Mouse (Mus musculus) MEL (cell line): ENCODE measurements around the gene Myh9. TPM values are rescaled to one million over a fixed set of nuclear protein-coding genes. Genes with fewer than 3 reads are reported as not detected.

Experiments used
- DNase-seq: peaks from one replicate; pipeline ENCODE4 v3.0.0; 2011; ENCODE audit warnings: low read depth, low spot score
- H3K27ac ChIP-seq: 2 replicates; pipeline ENCODE4 v1.5.1; 2012; ENCODE audit warnings: low read depth, mild to moderate bottlenecking, control low read depth, low read length, moderate library complexity; ENCODE audit not compliant: control insufficient read depth
- H3K27me3 ChIP-seq, 2 experiments: fragments of 150-350 bp in 1 of 2; sonication (generic) in 1 of 2; 2 replicates each; pipeline ENCODE4 v1.6.1; 2012; ENCODE audit warnings: low read length in 2 of 2, mild to moderate bottlenecking in 2 of 2, improper control_type of control experiment in 1 of 2, moderate library complexity in 1 of 2; ENCODE audit not compliant: insufficient read depth in 2 of 2, control insufficient read depth in 1 of 2
- H3K36me3 ChIP-seq, 2 experiments: 2 replicates each; pipeline ENCODE4 v1.6.1; 2012 to 2014; ENCODE audit warnings: low read length in 2 of 2, improper control_type of control experiment in 1 of 2, inconsistent platforms in 1 of 2, mild to moderate bottlenecking in 1 of 2; ENCODE audit not compliant: insufficient read depth in 2 of 2, control insufficient read depth in 1 of 2
- H3K4me1 ChIP-seq, 2 experiments: fragments of 150-350 bp in 1 of 2; sonication (generic) in 1 of 2; 2 replicates each; pipeline ENCODE4 v1.6.1; 2012; ENCODE audit warnings: low read length in 2 of 2, improper control_type of control experiment in 1 of 2, mild to moderate bottlenecking in 1 of 2; ENCODE audit not compliant: insufficient read depth in 2 of 2, control insufficient read depth in 1 of 2
- H3K4me3 ChIP-seq, 2 experiments: fragments of 150-350 bp in 1 of 2; sonication (generic) in 1 of 2; 2 replicates each; pipeline ENCODE4 v1.5.1; 2012; ENCODE audit warnings: low read depth in 2 of 2, low read length in 2 of 2, mild to moderate bottlenecking in 2 of 2, moderate library complexity in 2 of 2, control low read depth in 1 of 2, improper control_type of control experiment in 1 of 2; ENCODE audit not compliant: control insufficient read depth in 1 of 2, insufficient read depth in 1 of 2
- H3K79me2 ChIP-seq: 2 replicates; pipeline ENCODE4 v1.6.1; 2012; ENCODE audit warnings: mild to moderate bottlenecking, low read length, moderate library complexity; ENCODE audit not compliant: control insufficient read depth, poor library complexity, insufficient read depth
- H3K9ac ChIP-seq: 2 replicates; pipeline ENCODE4 v1.6.1; 2012; ENCODE audit warnings: low read depth, mild to moderate bottlenecking, control low read depth, low read length, moderate library complexity; ENCODE audit not compliant: control insufficient read depth, poor library complexity, severe bottlenecking
- H3K9me3 ChIP-seq: fragments of 150-350 bp; sonication (generic); replicated peaks from 2 replicates; pipeline ENCODE4 v1.6.1; 2012; ENCODE audit warnings: mild to moderate bottlenecking, low read length, improper control_type of control experiment, moderate library complexity; ENCODE audit not compliant: insufficient read depth
- BHLHE40 ChIP-seq: IDR thresholded peaks from 2 replicates; pipeline ENCODE4 v1.6.1; 2012; ENCODE audit warnings: low read depth, mild to moderate bottlenecking, inconsistent platforms, low read length, improper control_type of control experiment, borderline replicate concordance
- CHD2 ChIP-seq: IDR thresholded peaks from 2 replicates; pipeline ENCODE4 v1.6.1; 2011; ENCODE audit warnings: low read length, improper control_type of control experiment
- CTCF ChIP-seq, 3 experiments: IDR thresholded peaks in 2 of 3; conservative IDR thresholded peaks in 1 of 3; 2 replicates each; pipeline ENCODE4 v1.5.1; 2011 to 2012; ENCODE audit warnings: low read length in 3 of 3, low read depth in 2 of 3, mild to moderate bottlenecking in 2 of 3, improper control_type of control experiment in 1 of 3, inconsistent platforms in 1 of 3, mixed read lengths in 1 of 3, moderate library complexity in 1 of 3; ENCODE audit not compliant: control insufficient read depth in 1 of 3, insufficient read depth in 1 of 3, poor library complexity in 1 of 3, severe bottlenecking in 1 of 3
- E2F4 ChIP-seq: IDR thresholded peaks from 2 replicates; pipeline ENCODE4 v1.6.1; 2011; ENCODE audit warnings: low read depth, low read length, improper control_type of control experiment, borderline replicate concordance
- ETS1 ChIP-seq: IDR thresholded peaks from 2 replicates; pipeline ENCODE4 v1.6.1; 2012; ENCODE audit warnings: low read depth, mild to moderate bottlenecking, inconsistent platforms, low read length, improper control_type of control experiment, moderate library complexity
- GABPA ChIP-seq: IDR thresholded peaks from 2 replicates; pipeline ENCODE4 v1.6.1; 2012; ENCODE audit warnings: low read depth, mild to moderate bottlenecking, inconsistent platforms, low read length, improper control_type of control experiment, moderate library complexity
- GATA1 ChIP-seq: IDR thresholded peaks from 2 replicates; pipeline ENCODE4 v1.6.1; 2011; ENCODE audit warnings: low read depth, low read length, improper control_type of control experiment
- KAT2A ChIP-seq: conservative IDR thresholded peaks from 2 replicates; pipeline ENCODE4 v1.6.1; 2012; ENCODE audit warnings: low read depth, low read length, improper control_type of control experiment, inconsistent platforms
- MAX ChIP-seq: IDR thresholded peaks from 2 replicates; pipeline ENCODE4 v1.6.1; 2011; ENCODE audit warnings: low read length, improper control_type of control experiment
- NELFE ChIP-seq: IDR thresholded peaks from 2 replicates; pipeline ENCODE4 v1.6.1; 2011; ENCODE audit warnings: low read depth, low read length, improper control_type of control experiment
- NRF1 ChIP-seq: IDR thresholded peaks from 2 replicates; pipeline ENCODE4 v1.6.1; 2014; ENCODE audit warnings: low read depth, mild to moderate bottlenecking, inconsistent platforms, low read length, improper control_type of control experiment, moderate library complexity; ENCODE audit not compliant: poor library complexity, insufficient read depth, severe bottlenecking
- POLR2AphosphoS2 ChIP-seq: IDR thresholded peaks from 2 replicates; pipeline ENCODE4 v1.6.1; 2011; ENCODE audit warnings: low read length, improper control_type of control experiment
- RAD21 ChIP-seq: IDR thresholded peaks from 2 replicates; pipeline ENCODE4 v1.6.1; 2011; ENCODE audit warnings: mild to moderate bottlenecking, low read depth, low read length, improper control_type of control experiment
- TAL1 ChIP-seq: IDR thresholded peaks from 2 replicates; pipeline ENCODE4 v1.6.1; 2012; ENCODE audit warnings: mild to moderate bottlenecking, inconsistent platforms, low read length, moderate library complexity, mixed read lengths
- TBP ChIP-seq: IDR thresholded peaks from 2 replicates; pipeline ENCODE4 v1.8.0; 2011; ENCODE audit warnings: low read depth, low read length, improper control_type of control experiment
- TCF12 ChIP-seq: IDR thresholded peaks from 2 replicates; pipeline ENCODE4 v1.6.1; 2014; ENCODE audit warnings: low read depth, mild to moderate bottlenecking, inconsistent platforms, low read length, improper control_type of control experiment, moderate library complexity
- UBTF ChIP-seq: IDR thresholded peaks from 2 replicates; pipeline ENCODE4 v1.6.1; 2012; ENCODE audit warnings: low read depth, mild to moderate bottlenecking, inconsistent platforms, low read length, improper control_type of control experiment, moderate library complexity, borderline replicate concordance; ENCODE audit not compliant: insufficient read depth
- USF1 ChIP-seq: IDR thresholded peaks from 2 replicates; pipeline ENCODE4 v1.6.1; 2014; ENCODE audit warnings: low read depth, mild to moderate bottlenecking, inconsistent platforms, low read length, improper control_type of control experiment, moderate library complexity
- USF2 ChIP-seq, 2 experiments: IDR thresholded peaks; 2 replicates each; pipeline ENCODE4 v1.6.1; 2011 to 2012; ENCODE audit warnings: improper control_type of control experiment in 2 of 2, low read length in 2 of 2, borderline replicate concordance in 1 of 2, inconsistent platforms in 1 of 2, low read depth in 1 of 2, mild to moderate bottlenecking in 1 of 2; ENCODE audit not compliant: insufficient read depth in 1 of 2
- ZC3H11A ChIP-seq: IDR thresholded peaks from 2 replicates; pipeline ENCODE4 v1.6.1; 2012; ENCODE audit warnings: low read depth, mild to moderate bottlenecking, inconsistent platforms, low read length, improper control_type of control experiment
- ZKSCAN1 ChIP-seq: IDR thresholded peaks from 2 replicates; pipeline ENCODE4 v1.6.1; 2012; ENCODE audit warnings: low read depth, mild to moderate bottlenecking, inconsistent platforms, low read length, improper control_type of control experiment, moderate library complexity
- ZMIZ1 ChIP-seq: IDR thresholded peaks from 2 replicates; pipeline ENCODE4 v1.6.1; 2012; ENCODE audit warnings: low read depth, mild to moderate bottlenecking, inconsistent platforms, low read length, improper control_type of control experiment, moderate library complexity
- ZNF384 ChIP-seq: IDR thresholded peaks from 2 replicates; pipeline ENCODE4 v1.6.1; 2012; ENCODE audit warnings: low read depth, mild to moderate bottlenecking, inconsistent platforms, low read length, improper control_type of control experiment
- polyA plus RNA-seq, 2 experiments: library from polyadenylated mRNA; stranded (reverse) in 1 of 2; unstranded in 1 of 2; fragments of >175 nt in 1 of 2; fragments of >200 nt in 1 of 2; gene quantifications; 2 replicates each; pipeline versions ENCODE4 v1.2.1 to v1.2.4; 2012; ENCODE audit warnings: low replicate concordance in 2 of 2, low read depth in 1 of 2; ENCODE audit not compliant: insufficient read length in 2 of 2, insufficient read depth in 1 of 2, missing spikeins in 1 of 2
- total RNA-seq: library from RNA; depleted of rRNA; stranded (reverse); fragments of 300-350 nt; gene quantifications from 2 replicates; pipeline ENCODE4 v1.2.3, GENCODE M21; 2012

Myh9 gene
- total and polyA plus RNA-seq, 3 experiments: 59.3 to 176 (median 158) TPM

GRCm38 (mm10) chr15:77836692-77837443 lies 5.1 kb downstream of the Myh9 start:
- Histone ChIP-seq H3K4me3 (no peak overlapping the region), H3K9me3 (no peaks in the 10 kb centered on the region), H3K36me3 (peaks cover 0 to 68% of the 10 kb centered on the region in 2 experiments; a peak in 2 of 4 replicates), H3K27me3 (no peaks in the 10 kb centered on the region), H3K9ac (no peak overlapping the region), H3K27ac (no peak overlapping the region), H3K79me2 (peaks cover 85% of the 10 kb centered on the region), H3K4me1 (peaks cover 21 to 66% of the 10 kb centered on the region in 2 experiments)
- no peak for DNase-seq
- TF ChIP-seq GATA1 (peak; percentile 46; the same call in 1 of the 2 replicates), ZC3H11A (no peak), UBTF (no peak), KAT2A (no peak), TAL1 (peak; percentile 44), RAD21 (no peak), ZNF384 (peak; percentile 91), CHD2 (no peak), TCF12 (peak; percentile 26; the same call in 1 of the 2 replicates), USF2 (IDR thresholded peaks at IDR 0.05; ENCODE audit: borderline replicate concordance in 1 of 2, insufficient read depth in 1 of 2, low read depth in 1 of 2, low read length in 2 of 2) (no peak), POLR2AphosphoS2 (no peak)

DNA sequence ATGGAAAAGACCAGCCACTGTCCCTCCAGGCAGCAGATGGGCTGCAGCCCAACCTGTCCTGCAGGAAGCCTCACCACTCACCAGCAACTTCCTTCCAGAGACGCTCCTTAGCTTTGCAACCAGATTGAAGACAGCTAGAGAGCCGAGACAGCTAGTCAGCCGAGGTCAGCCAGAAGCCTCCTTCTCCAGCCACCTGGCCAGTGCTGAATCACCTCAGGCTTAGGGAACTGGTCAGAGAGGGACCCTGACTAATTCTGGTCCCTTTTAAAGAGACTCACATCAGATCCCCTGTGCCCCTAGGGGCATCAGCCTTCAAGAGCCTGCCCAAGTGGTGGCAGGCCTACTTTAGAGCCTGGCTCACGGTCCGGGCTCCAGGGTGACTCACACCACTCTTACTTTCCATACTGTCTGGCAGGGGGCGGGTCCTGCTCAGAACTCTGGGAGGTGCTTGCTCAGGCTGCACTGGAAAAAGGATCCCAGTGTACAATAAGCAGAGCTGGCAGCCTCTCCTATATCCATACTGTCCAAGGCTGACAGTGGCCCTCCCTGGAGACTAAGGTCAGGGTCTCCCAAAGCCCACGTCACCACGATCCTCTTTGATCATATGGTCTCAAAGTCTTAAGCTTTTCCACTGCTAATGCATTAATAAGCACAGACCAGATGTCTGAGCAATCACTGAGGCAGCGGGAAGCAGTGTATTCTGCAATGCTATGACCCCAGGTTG lies 5.9 kb downstream of the Myh9 start:
- TF ChIP-seq RAD21 (no peak), USF1 (no peak), ZKSCAN1 (no peak), CTCF (IDR thresholded peaks at IDR 0.05 in 2 of 3, conservative IDR thresholded peaks at IDR 0.05 in 1 of 3; ENCODE audit: control insufficient read depth in 1 of 3, insufficient read depth in 1 of 3, low read depth in 2 of 3, low read length in 3 of 3, poor library complexity in 1 of 3, severe bottlenecking in 1 of 3) (no peak), MAX (no peak), NELFE (no peak), GABPA (no peak), ZMIZ1 (no peak), ETS1 (no peak), BHLHE40 (no peak), NRF1 (no peak), TBP (no peak), E2F4 (no peak)
- DNase-seq: peak; percentile 30
- Histone ChIP-seq H3K79me2 (peaks cover 78% of the 10 kb centered on the region), H3K27ac (no peak overlapping the region), H3K4me3 (no peak overlapping the region), H3K9ac (no peak overlapping the region), H3K27me3 (no peaks in the 10 kb centered on the region), H3K36me3 (peaks cover 0 to 74% of the 10 kb centered on the region in 2 experiments; a peak in 2 of 4 replicates), H3K4me1 (peaks cover 26 to 72% of the 10 kb centered on the region in 2 experiments), H3K9me3 (no peaks in the 10 kb centered on the region)
